Mouse (Mus musculus) stomach, embryonic 15.5 days (tissue): ENCODE results near the gene AI837181. TPM values are rescaled to one million over a fixed set of nuclear protein-coding genes. Genes with fewer than 3 reads are reported as not detected.
"Not testable (repeated sequence)": the region's sequence is repeated elsewhere in the genome, so short reads cannot be mapped to it uniquely, and the experiment has no call there.

Experiments used
- ATAC-seq: fragments of 200-750 bp; cut with Nextera tagmentation; 2 replicates; pipeline ENCODE4 v1.8.0; 2017; ENCODE audit warnings: low read depth, moderate number of reproducible peaks, moderate TSS enrichment; ENCODE audit not compliant: insufficient read depth, low FRiP score
- H3K27ac ChIP-seq: fragments of 300-500 bp; sonication (generic); 2 replicates; pipeline ENCODE4 v1.5.1; 2015; ENCODE audit warnings: mild to moderate bottlenecking, inconsistent platforms
- H3K27me3 ChIP-seq: fragments of 300-500 bp; sonication (generic); replicated peaks from 2 replicates; pipeline ENCODE4 v1.6.1; 2015; ENCODE audit warnings: inconsistent platforms
- H3K36me3 ChIP-seq: fragments of 300-500 bp; sonication (generic); 2 replicates; pipeline ENCODE4 v1.6.1; 2015; ENCODE audit warnings: inconsistent platforms
- H3K4me1 ChIP-seq: fragments of 300-500 bp; sonication (generic); 2 replicates; pipeline ENCODE4 v1.6.1; 2015; ENCODE audit warnings: inconsistent platforms
- H3K4me2 ChIP-seq: fragments of 300-500 bp; sonication (generic); 2 replicates; pipeline ENCODE4 v1.6.1; 2015; ENCODE audit warnings: mild to moderate bottlenecking, inconsistent platforms
- H3K4me3 ChIP-seq: fragments of 300-500 bp; sonication (generic); replicated peaks from 2 replicates; pipeline ENCODE4 v1.5.1; 2015; ENCODE audit warnings: inconsistent platforms
- H3K9ac ChIP-seq: fragments of 300-500 bp; sonication (generic); 2 replicates; pipeline ENCODE4 v1.6.1; 2015; ENCODE audit warnings: inconsistent platforms
- H3K9me3 ChIP-seq: fragments of 300-500 bp; sonication (generic); 2 replicates; pipeline ENCODE4 v1.6.1; 2016; ENCODE audit warnings: inconsistent platforms
- WGBS: fragments of 180-500 bp; shearing (Covaris S2); methylation state at CpG from one replicate; pipeline ENCODE4 v1.1.7; 2015; 5-methylcytosine and 5-hydroxymethylcytosine counted together
- polyA plus RNA-seq: library from polyadenylated mRNA; unstranded; fragments of >200 nt; fragmentation: Nextera tagmentation; extraction: Ambion mirVana; gene quantifications from 2 replicates; pipeline ENCODE4 v1.2.1, GENCODE M21; 2015

The AI837181 gene
- polyA plus RNA-seq, 1 experiment from 2014 or later = 49.4 TPM

DNA sequence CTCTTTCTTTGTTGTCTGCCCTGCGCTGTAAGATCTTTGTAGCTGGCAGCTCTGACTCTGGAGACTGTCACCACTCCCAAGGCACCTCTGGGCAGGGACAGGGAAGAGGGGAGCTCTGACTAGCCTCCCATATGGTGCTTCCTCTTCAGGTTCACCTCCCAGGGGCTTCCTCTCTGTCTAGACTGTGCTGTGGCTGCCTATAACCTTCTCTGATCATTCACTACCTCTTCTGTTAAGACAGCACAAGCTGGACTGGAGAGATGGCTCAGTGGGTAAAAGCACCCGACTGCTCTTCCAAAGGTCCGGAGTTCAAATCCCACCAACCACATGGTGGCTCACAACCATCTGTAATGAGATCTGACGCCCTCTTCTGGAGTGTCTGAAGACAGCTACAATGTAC, 23.9 kb upstream of the AI837181 start:
- not testable (repeated sequence) for H3K27me3 ChIP-seq, H3K36me3 ChIP-seq, H3K4me2 ChIP-seq, H3K9ac ChIP-seq, H3K4me1 ChIP-seq, H3K27ac ChIP-seq, ATAC-seq, H3K4me3 ChIP-seq, H3K9me3 ChIP-seq
- WGBS = 68% methylated on average over 4 of the region's 4 CpGs

- Histone ChIP-seq H3K27me3 (no peaks in the 10 kb centered on the region), H3K36me3 (no peaks in the 10 kb centered on the region), H3K9ac (no peak within 1 kb of the TSS), H3K4me3 (no peak within 1 kb of the TSS), H3K27ac (no peak within 1 kb of the TSS), H3K4me2 (no peak within 1 kb of the TSS), H3K9me3 (no peaks in the 10 kb centered on the region), H3K4me1 (no peaks in the 10 kb centered on the region)
- WGBS = 73% methylated on average over 8 of the region's 8 CpGs
- no peak for ATAC-seq
Observed at GRCm38 (mm10) chr19:5402293-5402692, 22.7 kb upstream of the AI837181 start, which contains the start of gene Tsga10ip. Gene Tsga10ip, minus strand, starts transcription at chr19:5402526.

GRCm38 (mm10) chr19:5405924-5406323, 19.0 kb upstream of the AI837181 start:
- no peak for ATAC-seq
- Histone ChIP-seq H3K27me3 (no peaks in the 10 kb centered on the region), H3K9ac (no peak overlapping the region), H3K4me1 (no peaks in the 10 kb centered on the region; the same call in 1 of the 2 replicates), H3K4me2 (peak overlapping the region; percentile 48), H3K27ac (no peak overlapping the region), H3K36me3 (no peaks in the 10 kb centered on the region), H3K9me3 (no peaks in the 10 kb centered on the region), H3K4me3 (peak overlapping the region; percentile 35)
- 26% methylated on average over 7 of the region's 7 CpGs for WGBS

GRCm38 (mm10) chr19:5406531-5407126, 18.3 kb upstream of the AI837181 start:
- Histone ChIP-seq H3K4me2 (peak overlapping the region; percentile 68), H3K9ac (peak overlapping the region; percentile 41), H3K27ac (peak overlapping the region; percentile 93), H3K4me3 (peak overlapping the region; percentile 56)
- H3K9me3 ChIP-seq, H3K36me3 ChIP-seq, H3K27me3 ChIP-seq, H3K4me1 ChIP-seq: not testable (repeated sequence)
- 13% methylated on average over 25 of the region's 25 CpGs for whole genome bisulfite sequencing
- peak; percentile 79 for ATAC-seq

- H3K4me1 ChIP-seq = peaks cover 4% of the 10 kb centered on the region; the same call in 1 of the 2 replicates
- peak overlapping the region; percentile 68 for H3K4me2 ChIP-seq
- peak overlapping the region; percentile 93 for H3K27ac ChIP-seq
- WGBS = 9% methylated on average over 7 of the region's 7 CpGs
- H3K27me3 ChIP-seq = no peaks in the 10 kb centered on the region
- ATAC-seq = peak; percentile 42
- no peaks in the 10 kb centered on the region for H3K9me3 ChIP-seq
- H3K9ac ChIP-seq = peak overlapping the region; percentile 41
- peak overlapping the region; percentile 56 for H3K4me3 ChIP-seq
- H3K36me3 ChIP-seq = no peaks in the 10 kb centered on the region
Observed at GRCm38 (mm10) chr19:5407133-5407532, 17.8 kb upstream of the AI837181 start.

GRCm38 (mm10) chr19:5408057-5409001, 16.6 kb upstream of the AI837181 start:
- Histone ChIP-seq H3K4me1 (peaks cover 4% of the 10 kb centered on the region; the same call in 1 of the 2 replicates), H3K4me2 (no peak overlapping the region), H3K27ac (no peak overlapping the region), H3K27me3 (no peaks in the 10 kb centered on the region), H3K4me3 (no peak overlapping the region), H3K9ac (no peak overlapping the region), H3K9me3 (no peaks in the 10 kb centered on the region), H3K36me3 (no peaks in the 10 kb centered on the region)
- no peak for ATAC-seq
- 85% methylated on average over 13 of the region's 13 CpGs for WGBS

- no peak overlapping the region for H3K4me2 ChIP-seq
- WGBS = 67% methylated on average over 5 of the region's 5 CpGs
- peaks cover 4% of the 10 kb centered on the region; the same call in 1 of the 2 replicates for H3K4me1 ChIP-seq
- no peak for ATAC-seq
- H3K27me3 ChIP-seq = no peaks in the 10 kb centered on the region
- no peak overlapping the region for H3K9ac ChIP-seq
- no peaks in the 10 kb centered on the region for H3K36me3 ChIP-seq
- H3K4me3 ChIP-seq = no peak overlapping the region
- H3K9me3 ChIP-seq = no peaks in the 10 kb centered on the region
- no peak overlapping the region for H3K27ac ChIP-seq
Observed at GRCm38 (mm10) chr19:5409068-5409467, 15.9 kb upstream of the AI837181 start.

DNA sequence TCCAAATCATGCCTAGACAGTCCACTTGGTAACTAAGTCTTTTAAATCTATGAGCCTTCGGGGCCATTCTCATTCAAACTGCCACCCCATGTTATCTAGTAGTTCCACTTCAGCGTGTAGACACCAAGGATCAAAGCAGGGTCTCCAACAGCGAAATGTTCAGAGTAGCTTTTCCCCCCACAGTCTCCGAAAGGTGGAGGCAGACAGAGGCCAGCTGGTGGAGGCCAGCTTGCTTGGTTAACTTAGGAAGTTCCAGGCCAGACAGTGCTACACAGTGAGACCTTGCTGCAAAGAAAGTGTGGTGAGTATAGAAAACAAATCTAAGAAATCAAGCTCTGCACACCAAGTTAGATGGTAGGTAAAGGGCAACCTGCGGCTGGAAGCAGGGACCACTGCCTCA, 14.3 kb upstream of the AI837181 start:
- no peak overlapping the region for H3K27ac ChIP-seq
- ATAC-seq = no peak
- no peak overlapping the region for H3K9ac ChIP-seq
- WGBS = 81% methylated on average over 5 of the region's 5 CpGs
- H3K4me3 ChIP-seq = no peak overlapping the region
- no peaks in the 10 kb centered on the region for H3K36me3 ChIP-seq
- H3K4me2 ChIP-seq = no peak overlapping the region
- no peaks in the 10 kb centered on the region for H3K27me3 ChIP-seq
- peaks cover 4% of the 10 kb centered on the region; the same call in 1 of the 2 replicates for H3K4me1 ChIP-seq
- H3K9me3 ChIP-seq = no peaks in the 10 kb centered on the region

GRCm38 (mm10) chr19:5411961-5412360, 13.0 kb upstream of the AI837181 start:
- H3K9me3 ChIP-seq = no peaks in the 10 kb centered on the region
- H3K9ac ChIP-seq = no peak overlapping the region
- peaks cover 4% of the 10 kb centered on the region; the same call in 1 of the 2 replicates for H3K4me1 ChIP-seq
- no peak overlapping the region for H3K4me2 ChIP-seq
- H3K4me3 ChIP-seq = no peak overlapping the region
- no peak for ATAC-seq
- H3K27ac ChIP-seq = no peak overlapping the region
- no peaks in the 10 kb centered on the region for H3K36me3 ChIP-seq
- 69% methylated on average over 5 of the region's 5 CpGs for WGBS
- no peaks in the 10 kb centered on the region for H3K27me3 ChIP-seq

GRCm38 (mm10) chr19:5413840-5414239, 11.1 kb upstream of the AI837181 start:
- no peaks in the 10 kb centered on the region for H3K27me3 ChIP-seq
- no peak overlapping the region for H3K4me3 ChIP-seq
- H3K9ac ChIP-seq = no peak overlapping the region
- no peak for ATAC-seq
- H3K4me1 ChIP-seq = 0 out of 2 replicates have a peak, but pooled peaks cover 4% of the 10 kb centered on the region
- no peaks in the 10 kb centered on the region for H3K9me3 ChIP-seq
- WGBS = 80% methylated on average over 4 of the region's 4 CpGs
- H3K27ac ChIP-seq = no peak overlapping the region
- no peaks in the 10 kb centered on the region for H3K36me3 ChIP-seq
- H3K4me2 ChIP-seq = no peak overlapping the region

- no peak for ATAC-seq
- H3K27me3 ChIP-seq = no peaks in the 10 kb centered on the region
- no peak overlapping the region for H3K4me2 ChIP-seq
- WGBS = 48% methylated on average over 2 of the region's 2 CpGs
- H3K4me3 ChIP-seq = no peak overlapping the region
- no peak overlapping the region for H3K9ac ChIP-seq
- H3K27ac ChIP-seq = no peak overlapping the region
- H3K9me3 ChIP-seq = no peaks in the 10 kb centered on the region
- no peaks in the 10 kb centered on the region for H3K36me3 ChIP-seq
- H3K4me1 ChIP-seq = 0 out of 2 replicates have a peak, but pooled peaks cover 4% of the 10 kb centered on the region
Observed at GRCm38 (mm10) chr19:5414534-5414957, 10.4 kb upstream of the AI837181 start.
